31 mouse cellular contexts compared by ENCODE assay signal in the genomic region with DNA sequence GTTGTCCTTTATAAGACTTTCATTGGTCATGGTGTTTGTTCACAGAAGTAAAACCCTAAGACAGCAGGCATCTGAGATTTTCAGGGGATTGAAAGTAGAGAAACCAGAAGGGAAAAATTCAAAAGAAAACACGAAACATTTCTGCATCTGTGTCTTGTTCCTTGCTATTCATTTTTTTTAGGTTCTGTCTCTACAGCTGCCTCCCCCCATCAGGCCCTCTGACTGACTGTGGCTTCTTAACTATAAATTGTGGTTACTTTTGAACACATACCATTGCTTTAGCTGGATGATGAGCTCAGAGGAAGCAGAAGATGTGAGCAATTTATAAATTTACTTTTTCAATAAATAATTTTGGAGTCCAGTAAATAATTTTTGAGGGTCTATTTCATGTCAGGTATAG.
"Had no signal": no experiment of that assay in that cellular context is flagged by ENCODE, and none has a peak within 500 bp of the region (broad histone marks: within the 10 kb centered on the region; RNA-seq: fewer than 3 reads in every experiment).

No protein-coding gene starts in this region.

- H3K4me3 ChIP-seq: heart, embryonic 10.5 days; heart, embryonic 12.5 days; heart, embryonic 13.5 days; heart, embryonic 15.5 days; hindbrain, embryonic 10.5 days; hindbrain, embryonic 12.5 days; hindbrain, embryonic 13.5 days; hindbrain, embryonic 15.5 days; intestine, embryonic 15.5 days; kidney, embryonic 15.5 days; layer of hippocampus, adult 2 months had no signal

- H3K36me3 ChIP-seq: heart, embryonic 10.5 days; heart, embryonic 12.5 days; heart, embryonic 13.5 days; heart, embryonic 15.5 days; hindbrain, embryonic 10.5 days; hindbrain, embryonic 12.5 days; hindbrain, embryonic 13.5 days; hindbrain, embryonic 15.5 days; intestine, embryonic 15.5 days; kidney, embryonic 15.5 days had no signal

- H3K4me1 ChIP-seq: hindbrain, embryonic 10.5 days; hindbrain, embryonic 13.5 days; hindbrain, embryonic 15.5 days; intestine, embryonic 15.5 days; kidney, embryonic 15.5 days had no signal

- H3K27ac ChIP-seq: heart, embryonic 10.5 days; heart, embryonic 13.5 days; heart, embryonic 15.5 days; hindbrain, embryonic 10.5 days; hindbrain, embryonic 12.5 days; hindbrain, embryonic 13.5 days; hindbrain, embryonic 14.5 days; hindbrain, embryonic 15.5 days; hindbrain, postnatal 0 days; intestine, embryonic 15.5 days; kidney, embryonic 15.5 days; kidney, postnatal 0 days; layer of hippocampus, adult 2 months had no signal

- DNase-seq: heart, postnatal 10 days; heart, postnatal 14 days; heart, postnatal 36 days; heart, postnatal 4 days; kidney, adult 11 months; kidney, adult 18-20 months; kidney, adult 2 months; kidney, adult 8-10 months; kidney, adult 9 months; kidney, postnatal 10 days; kidney, postnatal 14 days; kidney, postnatal 25 days; kidney, postnatal 36 days; kidney, postnatal 4 days; layer of hippocampus, adult 9-11 months; layer of hippocampus, postnatal 36 days had no signal

- H3K4me2 ChIP-seq: heart, embryonic 11.5 days; heart, embryonic 12.5 days; heart, embryonic 13.5 days; heart, embryonic 15.5 days; hindbrain, embryonic 12.5 days; hindbrain, embryonic 13.5 days; hindbrain, embryonic 14.5 days; hindbrain, embryonic 15.5 days; intestine, embryonic 15.5 days; kidney, embryonic 15.5 days had no signal

- H3K27me3 ChIP-seq: heart, embryonic 12.5 days; heart, embryonic 13.5 days; heart, embryonic 15.5 days; hindbrain, embryonic 12.5 days; hindbrain, embryonic 13.5 days; hindbrain, embryonic 15.5 days; intestine, embryonic 15.5 days; kidney, embryonic 15.5 days had no signal
